In the genomic region with DNA sequence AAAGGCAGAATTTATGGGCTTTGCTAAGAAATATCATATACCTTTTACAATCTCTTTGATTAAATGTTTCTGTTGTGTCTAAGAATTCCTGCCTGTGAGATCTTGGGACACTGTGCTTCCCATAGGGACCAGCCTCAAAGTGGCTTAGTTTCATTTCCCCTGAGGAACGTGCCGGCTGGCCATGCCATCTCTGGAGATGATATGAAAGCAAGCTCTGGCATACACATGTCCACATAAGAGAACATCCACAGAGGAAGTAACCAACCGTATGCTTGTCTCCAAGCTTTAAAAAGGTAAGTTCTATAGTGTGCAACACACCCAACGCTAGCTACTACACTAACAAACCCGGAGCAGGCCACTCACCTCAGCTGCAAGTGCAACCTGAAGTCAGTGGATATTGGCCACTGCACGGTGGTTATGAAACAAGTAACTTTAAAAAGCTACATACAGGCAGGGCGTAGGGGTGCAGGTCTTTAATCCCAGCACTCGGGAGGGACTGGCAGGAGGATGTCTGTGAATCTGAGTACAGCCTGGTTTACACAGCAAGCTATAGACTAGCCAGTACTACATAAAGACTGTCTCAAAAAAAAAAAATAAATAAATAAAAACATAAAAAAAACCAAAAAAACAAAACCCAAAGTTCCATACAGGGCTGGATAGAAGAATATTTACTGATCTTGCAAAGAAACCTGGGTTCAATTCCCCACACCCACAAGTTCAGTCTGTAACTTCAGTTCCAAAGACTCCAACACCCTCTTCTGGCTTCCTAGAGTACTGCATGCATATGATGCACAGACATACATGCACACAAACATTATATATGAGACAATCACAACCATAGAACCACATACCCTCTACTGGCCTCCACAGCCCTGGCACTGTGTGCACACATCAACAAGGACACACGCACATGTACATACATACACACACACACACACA, we compare ENCODE assay signal across 11 mouse cellular contexts. TPM values are rescaled to one million over a fixed set of nuclear protein-coding genes. Genes with fewer than 3 reads are reported as not detected.
DNase-seq lines count a peak whose midpoint lies in the region; ATAC-seq and TF ChIP-seq lines count a peak whose summit lies in the region.
"Had no signal": no experiment of that assay in that cellular context is flagged by ENCODE, and none has a peak within 500 bp of the region (broad histone marks: within the 10 kb centered on the region; RNA-seq: fewer than 3 reads in every experiment).

No protein-coding gene starts in this region.

- no peak for ATAC-seq in midbrain, embryonic 11.5 days (ENCODE audit: low FRiP score)
- ATAC-seq in midbrain, embryonic 15.5 days (replicated peaks): no peak
- no peak for ATAC-seq in limb, embryonic 12.5 days (ENCODE audit: insufficient number of reproducible peaks, insufficient read depth, low FRiP score, low TSS enrichment, low read depth)
- ATAC-seq in stomach, postnatal 0 days (ENCODE audit: low FRiP score, low TSS enrichment): no peak

- H3K4me2 ChIP-seq in midbrain, embryonic 11.5 days: no peak overlapping the region
- no peak overlapping the region for H3K4me2 ChIP-seq in midbrain, embryonic 15.5 days
- H3K4me2 ChIP-seq in limb, embryonic 12.5 days: 0 out of 2 replicates have a peak overlapping the region, but pooled peaks have one; percentile 7
- H3K4me2 ChIP-seq in stomach, postnatal 0 days (replicated peaks; ENCODE audit: low read depth): no peak overlapping the region

- TF ChIP-seq CTCF in heart, adult 2 months (IDR thresholded peaks at IDR 0.05): peak; percentile 46
- TF ChIP-seq CTCF in stomach, postnatal 0 days (IDR thresholded peaks at IDR 0.05; ENCODE audit: low read depth): peak; percentile 60

- no peak overlapping the region for H3K4me3 ChIP-seq in heart, adult 2 months
- H3K4me3 ChIP-seq in midbrain, embryonic 11.5 days (ENCODE audit: low read depth, low read length): no peak overlapping the region
- no peak overlapping the region for H3K4me3 ChIP-seq in midbrain, embryonic 15.5 days
- no peak overlapping the region for H3K4me3 ChIP-seq in limb, embryonic 12.5 days (replicated peaks)
- H3K4me3 ChIP-seq in stomach, postnatal 0 days (ENCODE audit: low read depth, low read length): no peak overlapping the region

- DNase-seq in heart, adult 2 months: no peak
- DNase-seq in heart, postnatal 10 days: no peak
- peak; percentile 83 for DNase-seq in midbrain, embryonic 11.5 days (ENCODE audit: low spot score, missing footprints)
- DNase-seq in stomach, postnatal 0 days (ENCODE audit: low spot score): no peak
- DNase-seq in adrenal gland, postnatal 36 days: no peak
- DNase-seq in gastrocnemius, postnatal 25 days: no peak
- DNase-seq: cerebellum, adult 11-12 months; gastrocnemius, postnatal 36 days; lung, postnatal 10 days had no signal

- H3K9me3 ChIP-seq in midbrain, embryonic 11.5 days (ENCODE audit: control insufficient read depth, low read length): no peaks in the 10 kb centered on the region
- no peaks in the 10 kb centered on the region for H3K9me3 ChIP-seq in midbrain, embryonic 15.5 days
- H3K9me3 ChIP-seq in limb, embryonic 12.5 days: no peaks in the 10 kb centered on the region
- H3K9me3 ChIP-seq in stomach, postnatal 0 days (ENCODE audit: control insufficient read depth, low read length): no peaks in the 10 kb centered on the region

- H3K27ac ChIP-seq in heart, adult 2 months: peak overlapping the region; percentile 44
- H3K27ac ChIP-seq in midbrain, embryonic 11.5 days (ENCODE audit: low read depth, low read length): no peak overlapping the region
- H3K27ac ChIP-seq in midbrain, embryonic 15.5 days: no peak overlapping the region
- peak overlapping the region; percentile 82 for H3K27ac ChIP-seq in limb, embryonic 12.5 days
- H3K27ac ChIP-seq in stomach, postnatal 0 days (replicated peaks): peak overlapping the region; percentile 79

- TF ChIP-seq POLR2A in heart, adult 2 months (IDR thresholded peaks at IDR 0.05; ENCODE audit: insufficient read depth, low read depth, low read length): no peak

- H3K36me3 ChIP-seq in heart, adult 2 months (ENCODE audit: control insufficient read depth, insufficient read depth, low read length): no peaks in the 10 kb centered on the region
- no peaks in the 10 kb centered on the region for H3K36me3 ChIP-seq in midbrain, embryonic 11.5 days (ENCODE audit: control insufficient read depth, insufficient read depth, low read length)
- H3K36me3 ChIP-seq in midbrain, embryonic 15.5 days (replicated peaks): no peaks in the 10 kb centered on the region
- H3K36me3 ChIP-seq in limb, embryonic 12.5 days: no peaks in the 10 kb centered on the region
- no peaks in the 10 kb centered on the region for H3K36me3 ChIP-seq in stomach, postnatal 0 days (ENCODE audit: control insufficient read depth, insufficient read depth, low read length)

- H3K4me1 ChIP-seq in heart, adult 2 months (ENCODE audit: control insufficient read depth, insufficient read depth, low read length): peaks cover 38% of the 10 kb centered on the region
- peaks cover 21% of the 10 kb centered on the region for H3K4me1 ChIP-seq in midbrain, embryonic 11.5 days (ENCODE audit: control insufficient read depth, insufficient read depth, low read length)
- H3K4me1 ChIP-seq in midbrain, embryonic 15.5 days: peaks cover 37% of the 10 kb centered on the region
- H3K4me1 ChIP-seq in limb, embryonic 12.5 days (replicated peaks): peaks cover 65% of the 10 kb centered on the region
- peaks cover 10% of the 10 kb centered on the region for H3K4me1 ChIP-seq in stomach, postnatal 0 days (replicated peaks; ENCODE audit: control insufficient read depth, insufficient read depth)

- no peaks in the 10 kb centered on the region for H3K27me3 ChIP-seq in heart, adult 2 months (ENCODE audit: control insufficient read depth, insufficient read depth, low read length)
- no peaks in the 10 kb centered on the region for H3K27me3 ChIP-seq in midbrain, embryonic 11.5 days (ENCODE audit: control insufficient read depth, insufficient read depth, low read length)
- H3K27me3 ChIP-seq in midbrain, embryonic 15.5 days (replicated peaks): no peaks in the 10 kb centered on the region
- no peaks in the 10 kb centered on the region for H3K27me3 ChIP-seq in limb, embryonic 12.5 days
- H3K27me3 ChIP-seq in stomach, postnatal 0 days (ENCODE audit: control insufficient read depth, insufficient read depth, low read length): no peaks in the 10 kb centered on the region

- H3K79me2 ChIP-seq in heart, adult 2 months (replicated peaks; ENCODE audit: control insufficient read depth, insufficient read depth, low read length): peaks cover 11% of the 10 kb centered on the region

- WGBS in heart, adult 2 months: 54% methylated on average over 9 of the region's 9 CpGs
- WGBS in midbrain, embryonic 11.5 days: 89% methylated on average over 9 of the region's 9 CpGs
- WGBS in midbrain, embryonic 15.5 days: 88% methylated on average over 9 of the region's 9 CpGs
- 76% methylated on average over 9 of the region's 9 CpGs for WGBS in limb, embryonic 12.5 days
- 59% methylated on average over 9 of the region's 9 CpGs for WGBS in stomach, postnatal 0 days

- TF ChIP-seq EP300 in heart, adult 2 months (IDR thresholded peaks at IDR 0.05; ENCODE audit: insufficient read depth, low read depth, low read length): no peak
- no peak for TF ChIP-seq EP300 in stomach, postnatal 0 days (optimal IDR thresholded peaks at IDR 0.05)

- no peak overlapping the region for H3K9ac ChIP-seq in heart, adult 2 months (ENCODE audit: low read depth, low read length)
- H3K9ac ChIP-seq in midbrain, embryonic 11.5 days (ENCODE audit: low read length): no peak overlapping the region
- H3K9ac ChIP-seq in midbrain, embryonic 15.5 days: no peak overlapping the region
- no peak overlapping the region for H3K9ac ChIP-seq in limb, embryonic 12.5 days (replicated peaks)
- H3K9ac ChIP-seq in stomach, postnatal 0 days (ENCODE audit: low read length): no peak overlapping the region

- intact Hi-C loops in heart, adult 2 months (cut with DNase I): no loop called here
- intact Hi-C loops in heart, postnatal 10 days (cut with DNase I): no loop called here

RNA-seq across cellular contexts. Expression of a gene that starts 19.5 kb away (rescaled TPM):
- 100 to 1,000 TPM; 136 to 151 TPM for total RNA-seq in heart, adult 2 months (2021)
- 112 and 163 TPM in 2 replicates for polyA plus RNA-seq in heart, adult 2 months (2012; rRNA removed)
- 100 to 1,000 TPM; 109 to 112 TPM for total RNA-seq in heart, postnatal 10 days (2021)
- polyA plus RNA-seq in midbrain, embryonic 11.5 days (2014; fragmentation: Nextera tagmentation; extraction: Ambion mirVana): 8.7 and 10.9 TPM in 2 replicates
- 10.9 and 11.4 TPM in 2 replicates for polyA plus RNA-seq in midbrain, embryonic 15.5 days (2015; fragmentation: Nextera tagmentation; extraction: Ambion mirVana)
- 18.2 and 18.6 TPM in 2 replicates for polyA plus RNA-seq in limb, embryonic 12.5 days (2016; fragmentation: Nextera tagmentation; extraction: Ambion mirVana)
- 23.3 and 25.4 TPM in 2 replicates for polyA plus RNA-seq in stomach, postnatal 0 days (2015; fragmentation: Nextera tagmentation; extraction: Ambion mirVana)
- 100 to 1,000 TPM; 160 to 185 TPM for total RNA-seq in adrenal gland, postnatal 36 days (2021)
- total RNA-seq in gastrocnemius, postnatal 25 days (2021): 100 to 1,000 TPM; 125 to 149 TPM

RNA-seq across cellular contexts. Expression of a gene that starts 37.0 kb away (rescaled TPM):
- 10 to 100 TPM; 44.5 to 55.2 TPM for total RNA-seq in heart, adult 2 months (2021)
- polyA plus RNA-seq in heart, adult 2 months (2012; rRNA removed): 43.4 and 52.4 TPM in 2 replicates
- total RNA-seq in heart, postnatal 10 days (2021): 10 to 100 TPM; 82.0 to 85.1 TPM
- polyA plus RNA-seq in midbrain, embryonic 11.5 days (2014; fragmentation: Nextera tagmentation; extraction: Ambion mirVana): 358 and 416 TPM in 2 replicates
- 204 and 212 TPM in 2 replicates for polyA plus RNA-seq in midbrain, embryonic 15.5 days (2015; fragmentation: Nextera tagmentation; extraction: Ambion mirVana)
- polyA plus RNA-seq in limb, embryonic 12.5 days (2016; fragmentation: Nextera tagmentation; extraction: Ambion mirVana): 364 and 379 TPM in 2 replicates
- polyA plus RNA-seq in stomach, postnatal 0 days (2015; fragmentation: Nextera tagmentation; extraction: Ambion mirVana): 163 and 179 TPM in 2 replicates
- total RNA-seq in adrenal gland, postnatal 36 days (2021): 10 to 100 TPM; 84.2 to 85.8 TPM
- 10 to 100 TPM; 62.8 to 63.4 TPM for total RNA-seq in gastrocnemius, postnatal 25 days (2021)

RNA-seq across cellular contexts. Expression of a gene that starts 55.3 kb away (rescaled TPM):
- total RNA-seq in heart, adult 2 months (2021): 10 to 100 TPM; 14.7 to 19.4 TPM
- polyA plus RNA-seq in heart, adult 2 months (2012; rRNA removed): 5.3 and 10.1 TPM in 2 replicates
- total RNA-seq in heart, postnatal 10 days (2021): 10 to 100 TPM; 16.5 to 22.1 TPM
- 4.9 TPM in 2 replicates for polyA plus RNA-seq in midbrain, embryonic 11.5 days (2014; fragmentation: Nextera tagmentation; extraction: Ambion mirVana)
- 7.0 and 7.1 TPM in 2 replicates for polyA plus RNA-seq in midbrain, embryonic 15.5 days (2015; fragmentation: Nextera tagmentation; extraction: Ambion mirVana)
- 9.3 and 10.3 TPM in 2 replicates for polyA plus RNA-seq in limb, embryonic 12.5 days (2016; fragmentation: Nextera tagmentation; extraction: Ambion mirVana)
- 1.3 and 1.4 TPM in 2 replicates for polyA plus RNA-seq in stomach, postnatal 0 days (2015; fragmentation: Nextera tagmentation; extraction: Ambion mirVana)
- 10 to 100 TPM; 26.8 to 33.4 TPM for total RNA-seq in adrenal gland, postnatal 36 days (2021)
- total RNA-seq in gastrocnemius, postnatal 25 days (2021): 10 to 100 TPM; 21.5 to 24.4 TPM

Comparison
In these comparisons a context has a peak if more than half of its experiments do, and no peak if none do; other contexts are left out.
1. H3K27ac ChIP-seq: peak in heart, adult 2 months (single experiment), limb, embryonic 12.5 days (single experiment) and stomach, postnatal 0 days (single experiment); none in midbrain, embryonic 11.5 days (single experiment) and midbrain, embryonic 15.5 days (single experiment).